ENCODE assay signal across 9 mouse cellular contexts in genomic region chr5:119389857-119390256, GRCm38 (mm10).
A peak's percentile ranks its signal among the peaks of the same experiment; 100 is the strongest.
DNase-seq lines count a peak whose midpoint lies in the region; ATAC-seq lines count a peak whose summit lies in the region.
"Had no signal": no experiment of that assay in that cellular context is flagged by ENCODE, and none has a peak within 500 bp of the region (broad histone marks: within the 10 kb centered on the region; RNA-seq: fewer than 3 reads in every experiment).

No protein-coding gene starts in this region.

- 88% methylated on average over 7 of the region's 7 CpGs for WGBS in midbrain, embryonic 14.5 days
- WGBS in midbrain, embryonic 16.5 days, result 78% methylated on average over 7 of the region's 7 CpGs

- H3K27me3 ChIP-seq in midbrain, embryonic 14.5 days (ENCODE audit: control insufficient read depth, insufficient read depth, low read length), result no peaks in the 10 kb centered on the region
- no peaks in the 10 kb centered on the region for H3K27me3 ChIP-seq in midbrain, embryonic 16.5 days (ENCODE audit: control insufficient read depth, insufficient read depth, low read depth, low read length)

- H3K4me3 ChIP-seq in midbrain, embryonic 14.5 days (replicated peaks; ENCODE audit: low read depth, low read length), result no peak overlapping the region
- H3K4me3 ChIP-seq in midbrain, embryonic 16.5 days (ENCODE audit: low read depth, low read length), result no peak overlapping the region

- no peak overlapping the region for H3K27ac ChIP-seq in midbrain, embryonic 14.5 days (replicated peaks; ENCODE audit: low read depth, low read length)
- H3K27ac ChIP-seq in midbrain, embryonic 16.5 days (ENCODE audit: low read length), result no peak overlapping the region

- no peak for ATAC-seq in midbrain, embryonic 14.5 days (ENCODE audit: low FRiP score, low TSS enrichment)
- no peak for ATAC-seq in midbrain, embryonic 16.5 days

- H3K36me3 ChIP-seq in midbrain, embryonic 14.5 days (ENCODE audit: control insufficient read depth, insufficient read depth, low read length), result no peaks in the 10 kb centered on the region
- H3K36me3 ChIP-seq in midbrain, embryonic 16.5 days (ENCODE audit: control insufficient read depth, insufficient read depth, low read length), result no peaks in the 10 kb centered on the region

- no peaks in the 10 kb centered on the region for H3K9me3 ChIP-seq in midbrain, embryonic 14.5 days (ENCODE audit: control insufficient read depth, low read length)
- H3K9me3 ChIP-seq in midbrain, embryonic 16.5 days (replicated peaks; ENCODE audit: control insufficient read depth, low read length, poor library complexity, severe bottlenecking), result no peaks in the 10 kb centered on the region

- DNase-seq in gastrocnemius, postnatal 10 days, result peak; percentile 39
- no peak for DNase-seq in gastrocnemius, adult 18-20 months (ENCODE audit: low spot score)
- peak; percentile 22 for DNase-seq in midbrain, embryonic 14.5 days
- DNase-seq in left cerebral cortex, adult 18-20 months (ENCODE audit: low spot score in 2 of 2), result peak; percentile 54 to 70
- DNase-seq in urinary bladder, adult 18-20 months (ENCODE audit: low spot score in 2 of 2), result no peak
- no peak for DNase-seq in heart, adult 8-10 months (ENCODE audit: low spot score)
- no peak for DNase-seq in yolk sac, embryonic 10.5 days (ENCODE audit: low spot score)
- DNase-seq: kidney, postnatal 25 days had no signal

- no peaks in the 10 kb centered on the region for H3K4me1 ChIP-seq in midbrain, embryonic 14.5 days (ENCODE audit: control insufficient read depth, insufficient read depth, low read length)
- no peaks in the 10 kb centered on the region for H3K4me1 ChIP-seq in midbrain, embryonic 16.5 days (ENCODE audit: control insufficient read depth, insufficient read depth, low read length)

- H3K9ac ChIP-seq in midbrain, embryonic 14.5 days (replicated peaks; ENCODE audit: low read length), result no peak overlapping the region
- no peak overlapping the region for H3K9ac ChIP-seq in midbrain, embryonic 16.5 days (ENCODE audit: low read depth, low read length)

- H3K4me2 ChIP-seq in midbrain, embryonic 14.5 days (ENCODE audit: low read length), result no peak overlapping the region
- H3K4me2 ChIP-seq in midbrain, embryonic 16.5 days (ENCODE audit: low read length), result no peak overlapping the region

Comparison
In these comparisons a context has a peak if more than half of its experiments do, and no peak if none do; other contexts are left out.
1. DNase-seq: peak in gastrocnemius, postnatal 10 days (single experiment), midbrain, embryonic 14.5 days (single experiment) and left cerebral cortex, adult 18-20 months (2 of 2); none in gastrocnemius, adult 18-20 months (single experiment), urinary bladder, adult 18-20 months (0 of 2), heart, adult 8-10 months (single experiment) and yolk sac, embryonic 10.5 days (single experiment).